19 mouse cellular contexts compared by ENCODE assay signal in genomic region chr4:55860055-55860454, GRCm38 (mm10).
DNase-seq lines count a peak whose midpoint lies in the region; ATAC-seq and TF ChIP-seq lines count a peak whose summit lies in the region.
"Had no signal": no experiment of that assay in that cellular context is flagged by ENCODE, and none has a peak within 500 bp of the region (broad histone marks: within the 10 kb centered on the region; RNA-seq: fewer than 3 reads in every experiment).

No protein-coding gene starts in this region.

- no peaks in the 10 kb centered on the region for H3K9me3 ChIP-seq in forebrain, embryonic 11.5 days (ENCODE audit: control insufficient read depth, low read length)
- H3K9me3 ChIP-seq: embryonic facial prominence, embryonic 12.5 days; forebrain, embryonic 12.5 days; heart, embryonic 13.5 days had no signal

- H3K27ac ChIP-seq in small intestine, adult 2 months (ENCODE audit: insufficient read depth, low read depth, low read length) = peak overlapping the region; percentile 33; the same call in 1 of the 2 replicates
- no peak overlapping the region for H3K27ac ChIP-seq in thymus, adult 2 months (ENCODE audit: control insufficient read depth, insufficient read depth, low read length)
- H3K27ac ChIP-seq in forebrain, embryonic 11.5 days (ENCODE audit: low read depth, low read length) = no peak overlapping the region
- H3K27ac ChIP-seq: embryonic facial prominence, embryonic 12.5 days; forebrain, embryonic 12.5 days; heart, embryonic 13.5 days had no signal

- peak; percentile 25 to 28 for DNase-seq in spleen, postnatal 36 days (ENCODE audit: low spot score in 2 of 2)
- no peak for DNase-seq in spleen, postnatal 4 days (ENCODE audit: low spot score in 2 of 2)
- no peak for DNase-seq in thymus, adult 2 months
- no peak for DNase-seq in neural tube, embryonic 10.5 days (ENCODE audit: extremely low spot score, low spot score)
- DNase-seq in forebrain, embryonic 11.5 days (ENCODE audit: low spot score) = no peak
- DNase-seq: adrenal gland, postnatal 14 days; cerebellum, adult 11-12 months; cerebellum, adult 9-10 months; cerebellum, postnatal 25 days; gastrocnemius, postnatal 10 days; heart, postnatal 36 days had no signal

- no peak for TF ChIP-seq POLR2A in small intestine, adult 2 months (IDR thresholded peaks at IDR 0.05; ENCODE audit: low read depth, low read length)
- no peak for TF ChIP-seq POLR2A in thymus, adult 2 months (IDR thresholded peaks at IDR 0.05; ENCODE audit: control insufficient read depth, extremely low read depth, insufficient read depth, low read length, poor library complexity)

- H3K36me3 ChIP-seq in small intestine, adult 2 months (ENCODE audit: control insufficient read depth, insufficient read depth, low read length) = no peaks in the 10 kb centered on the region
- no peaks in the 10 kb centered on the region for H3K36me3 ChIP-seq in thymus, adult 2 months (ENCODE audit: control insufficient read depth, insufficient read depth, low read length)
- H3K36me3 ChIP-seq in forebrain, embryonic 11.5 days (ENCODE audit: control insufficient read depth, insufficient read depth, low read length) = no peaks in the 10 kb centered on the region
- H3K36me3 ChIP-seq: embryonic facial prominence, embryonic 12.5 days; forebrain, embryonic 12.5 days; heart, embryonic 13.5 days had no signal

- H3K4me2 ChIP-seq in forebrain, embryonic 11.5 days (ENCODE audit: low read depth, low read length, severe bottlenecking) = no peak overlapping the region
- H3K4me2 ChIP-seq: embryonic facial prominence, embryonic 12.5 days; forebrain, embryonic 12.5 days; heart, embryonic 13.5 days had no signal

- no peak overlapping the region for H3K4me3 ChIP-seq in small intestine, adult 2 months (ENCODE audit: low read depth, low read length)
- H3K4me3 ChIP-seq in thymus, adult 2 months (ENCODE audit: control insufficient read depth, insufficient read depth, low read length) = no peak overlapping the region
- no peak overlapping the region for H3K4me3 ChIP-seq in forebrain, embryonic 11.5 days (ENCODE audit: low read depth, low read length)
- H3K4me3 ChIP-seq: embryonic facial prominence, embryonic 12.5 days; forebrain, embryonic 12.5 days; heart, embryonic 13.5 days had no signal

- no peaks in the 10 kb centered on the region for H3K27me3 ChIP-seq in small intestine, adult 2 months (ENCODE audit: control insufficient read depth, insufficient read depth, low read length)
- H3K27me3 ChIP-seq in thymus, adult 2 months (ENCODE audit: control insufficient read depth, insufficient read depth, low read length) = no peaks in the 10 kb centered on the region
- no peaks in the 10 kb centered on the region for H3K27me3 ChIP-seq in forebrain, embryonic 11.5 days (ENCODE audit: control insufficient read depth, insufficient read depth, low read length)
- H3K27me3 ChIP-seq: embryonic facial prominence, embryonic 12.5 days; forebrain, embryonic 12.5 days; heart, embryonic 13.5 days had no signal

- TF ChIP-seq CTCF in small intestine, adult 2 months (IDR thresholded peaks at IDR 0.05; ENCODE audit: extremely low read depth, insufficient read length, insufficient replicate concordance, low read depth, low read length) = no peak
- TF ChIP-seq CTCF in thymus, adult 2 months (IDR thresholded peaks at IDR 0.05; ENCODE audit: borderline replicate concordance, control insufficient read depth, extremely low read depth, insufficient read depth, low read length, poor library complexity) = no peak

- peaks cover 5% of the 10 kb centered on the region; the same call in 1 of the 2 replicates for H3K4me1 ChIP-seq in small intestine, adult 2 months (ENCODE audit: control insufficient read depth, insufficient read depth, insufficient read length, low read length)
- H3K4me1 ChIP-seq in thymus, adult 2 months (replicated peaks; ENCODE audit: control insufficient read depth, insufficient read depth, low read length) = no peaks in the 10 kb centered on the region
- no peaks in the 10 kb centered on the region for H3K4me1 ChIP-seq in forebrain, embryonic 11.5 days (replicated peaks; ENCODE audit: control insufficient read depth, insufficient read depth, low read length)
- H3K4me1 ChIP-seq: embryonic facial prominence, embryonic 12.5 days; forebrain, embryonic 12.5 days; heart, embryonic 13.5 days had no signal

- H3K9ac ChIP-seq in forebrain, embryonic 11.5 days (ENCODE audit: low read length) = no peak overlapping the region
- H3K9ac ChIP-seq: embryonic facial prominence, embryonic 12.5 days; forebrain, embryonic 12.5 days; heart, embryonic 13.5 days had no signal

- WGBS in small intestine, adult 2 months = 37% methylated on average over 2 of the region's 2 CpGs
- WGBS in thymus, adult 2 months = 33% methylated on average over 2 of the region's 2 CpGs
- WGBS in forebrain, embryonic 11.5 days = 74% methylated on average over 2 of the region's 2 CpGs

- ATAC-seq in megakaryocyte, adult 5-6 weeks (ENCODE audit: poor library complexity, severe bottlenecking) = peak; percentile 81
- ATAC-seq in forebrain, embryonic 11.5 days (replicated peaks; ENCODE audit: low FRiP score) = no peak
- ATAC-seq: CD4-positive, CD25-positive, alpha-beta regulatory T cell, adult 4 months; forebrain, embryonic 16.5 days; hindbrain, embryonic 16.5 days had no signal

Comparison
In these comparisons a context has a peak if more than half of its experiments do, and no peak if none do; other contexts are left out.
1. DNase-seq: peak in spleen, postnatal 36 days (2 of 2); none in spleen, postnatal 4 days (0 of 2), thymus, adult 2 months (single experiment), neural tube, embryonic 10.5 days (single experiment) and forebrain, embryonic 11.5 days (single experiment).